Mouse (Mus musculus) neural tube, embryonic 10.5 days (tissue): ENCODE measurements around the gene Fez1.

ENCODE experiments used
- DNase-seq: peaks from one replicate; pipeline ENCODE4 v3.0.0-alpha.2; 2017; ENCODE audit warnings: low spot score; ENCODE audit errors: extremely low spot score

Fez1 gene

GRCm38 (mm10) chr9:36890552-36890951 lies 68.9 kb downstream of the Fez1 start:
- DNase-seq = peak; percentile 67

DNA sequence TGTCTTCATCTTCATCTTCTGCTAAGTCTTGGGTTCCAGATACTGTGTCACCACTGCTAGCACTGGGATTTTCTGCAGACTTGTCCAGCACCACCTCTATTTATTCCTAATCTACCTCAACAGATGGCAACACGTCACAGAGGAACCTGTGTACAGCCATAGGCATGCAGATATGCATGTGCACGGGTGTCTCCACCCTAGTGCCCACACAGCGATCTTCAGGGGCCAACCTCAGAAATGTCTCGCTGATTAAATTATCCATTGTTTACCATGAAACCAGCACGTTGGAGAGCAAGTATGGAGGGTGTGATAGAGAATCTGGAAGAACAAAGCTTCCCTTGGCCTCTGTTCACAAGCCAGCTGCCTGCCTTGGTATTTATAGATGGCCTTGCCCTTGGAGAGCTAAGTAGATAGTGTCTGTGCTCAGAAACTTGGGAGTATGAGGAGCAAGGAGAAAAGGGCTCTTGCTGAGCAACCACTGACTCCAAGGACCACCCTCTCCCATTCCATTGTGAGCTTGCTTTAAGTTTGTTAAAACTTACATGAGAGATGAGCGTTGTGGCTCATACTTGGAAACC lies 71.8 kb downstream of the Fez1 start:
- no peak for DNase-seq

DNA sequence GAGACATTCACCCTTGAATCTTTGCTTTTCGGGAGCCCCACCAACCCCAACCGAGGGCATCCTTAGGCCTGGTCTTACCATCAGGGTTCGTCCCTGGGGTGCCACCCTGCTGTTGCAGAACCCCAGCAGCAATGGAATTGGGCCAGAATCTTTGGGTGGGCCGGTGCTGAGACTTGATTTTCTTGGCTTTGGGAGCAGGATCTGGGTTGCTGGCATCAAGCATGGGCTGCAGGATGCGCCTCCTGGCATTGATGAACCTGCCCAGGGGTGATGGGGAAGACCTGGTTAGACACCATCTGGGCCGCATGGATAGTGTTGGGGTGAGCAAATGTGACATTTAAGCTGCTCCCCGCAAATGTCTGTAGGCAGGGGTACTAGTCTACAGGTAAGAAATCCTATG lies 72.6 kb downstream of the Fez1 start:
- no peak for DNase-seq

- DNase-seq = peak; percentile 36
These were observed 73.5 kb downstream of the Fez1 start for GRCm38 (mm10) chr9:36895009-36895693.

GRCm38 (mm10) chr9:36898560-36898959 lies 76.9 kb downstream of the Fez1 start:
- no peak for DNase-seq

DNA sequence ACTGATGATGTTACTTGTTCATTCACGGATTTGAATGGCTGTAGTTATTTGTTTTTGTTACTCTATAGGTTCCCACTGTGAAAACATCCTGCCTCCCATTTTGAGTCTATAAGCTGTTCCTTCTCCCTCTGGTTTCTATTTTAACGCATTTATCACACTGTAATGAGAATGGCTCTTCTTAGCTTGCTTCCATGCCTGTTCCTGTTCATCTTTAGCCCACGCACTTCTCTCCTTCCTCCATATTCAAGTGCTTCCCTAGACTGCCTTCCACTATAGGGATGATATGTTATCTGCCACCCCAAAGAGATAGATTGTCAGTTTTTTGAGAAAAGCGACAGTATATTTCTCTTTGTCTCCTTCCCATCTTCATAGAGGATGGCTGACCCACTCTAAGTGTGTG lies 78.8 kb downstream of the Fez1 start:
- DNase-seq = no peak

DNA sequence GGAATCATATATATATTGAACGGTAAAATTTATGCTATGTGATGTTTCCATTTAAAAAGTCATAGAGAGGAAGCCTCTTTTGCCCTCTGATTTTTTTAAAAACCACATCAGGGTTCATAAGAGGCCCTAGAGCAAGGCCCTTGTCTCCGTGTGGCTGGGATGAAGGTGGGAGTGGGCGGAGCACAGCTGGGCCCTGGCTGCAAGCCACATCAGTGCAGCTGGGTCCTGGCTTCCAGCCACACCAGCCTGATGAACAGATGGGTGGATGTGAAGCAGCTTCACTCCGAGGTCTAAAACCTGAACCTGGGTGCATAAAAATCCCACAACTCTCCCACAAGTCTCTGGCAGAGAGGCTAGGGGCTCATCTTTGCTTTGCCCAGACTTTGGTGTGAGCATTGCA lies 83.8 kb downstream of the Fez1 start:
- no peak for DNase-seq

- peak; percentile 82 for DNase-seq
These were observed 94.7 kb downstream of the Fez1 start for GRCm38 (mm10) chr9:36916362-36916761.

DNA sequence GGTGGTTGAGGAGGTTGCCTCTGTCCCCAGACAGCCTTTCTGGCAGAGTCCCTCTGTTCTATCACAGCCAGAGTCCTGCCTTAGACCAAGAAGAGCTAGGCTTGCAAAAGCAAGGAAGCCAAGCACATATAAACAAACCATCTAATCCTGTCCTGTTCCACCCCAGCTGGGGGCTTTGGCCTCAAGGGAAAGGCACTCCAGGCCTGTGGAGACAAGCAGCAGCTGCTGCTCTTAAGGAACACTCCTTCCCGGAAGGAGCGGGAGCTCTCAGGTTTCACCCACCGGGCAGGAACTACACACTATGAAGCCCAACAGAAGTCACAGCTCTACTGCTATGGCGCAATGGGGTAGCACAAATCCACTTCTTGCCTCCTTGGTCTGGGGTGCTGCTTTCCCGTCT lies 95.3 kb downstream of the Fez1 start:
- DNase-seq = peak; percentile 42

- DNase-seq = no peak
These were observed 96.9 kb downstream of the Fez1 start for GRCm38 (mm10) chr9:36918582-36918981.

- no peak for DNase-seq
These were observed 97.8 kb downstream of the Fez1 start for GRCm38 (mm10) chr9:36919472-36919871.

DNA sequence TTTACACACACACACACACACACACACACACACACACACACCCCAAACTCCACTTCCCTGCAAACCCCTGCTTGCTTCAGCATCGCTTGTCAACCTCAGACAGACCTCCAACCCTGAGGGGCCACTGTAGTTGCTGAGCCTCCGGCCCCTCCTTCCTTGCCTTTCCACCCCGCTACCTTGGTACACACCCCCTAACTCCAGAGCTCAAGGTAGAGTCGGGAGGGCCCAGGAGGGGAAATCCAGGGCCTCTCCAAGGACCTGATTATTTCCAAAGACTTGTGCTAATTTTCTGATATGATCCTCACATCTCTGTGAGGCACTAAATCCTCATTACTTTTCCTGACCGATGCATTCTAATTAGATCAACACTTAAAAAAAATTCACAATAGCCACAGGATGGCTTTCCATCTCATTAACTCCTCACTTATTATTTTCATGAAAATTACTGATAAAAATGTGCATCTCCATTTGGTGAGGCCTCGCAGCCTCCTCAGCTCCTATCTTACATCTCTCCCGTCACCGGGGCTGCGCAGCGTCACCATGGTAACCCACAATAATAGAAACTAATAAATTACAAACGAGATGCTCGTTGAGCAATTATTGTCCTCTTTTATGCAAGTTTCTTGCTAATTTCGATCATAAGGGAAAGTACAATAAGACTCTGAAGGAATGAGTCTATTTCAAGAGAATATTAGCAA lies 100.2 kb downstream of the Fez1 start:
- DNase-seq = no peak

DNA sequence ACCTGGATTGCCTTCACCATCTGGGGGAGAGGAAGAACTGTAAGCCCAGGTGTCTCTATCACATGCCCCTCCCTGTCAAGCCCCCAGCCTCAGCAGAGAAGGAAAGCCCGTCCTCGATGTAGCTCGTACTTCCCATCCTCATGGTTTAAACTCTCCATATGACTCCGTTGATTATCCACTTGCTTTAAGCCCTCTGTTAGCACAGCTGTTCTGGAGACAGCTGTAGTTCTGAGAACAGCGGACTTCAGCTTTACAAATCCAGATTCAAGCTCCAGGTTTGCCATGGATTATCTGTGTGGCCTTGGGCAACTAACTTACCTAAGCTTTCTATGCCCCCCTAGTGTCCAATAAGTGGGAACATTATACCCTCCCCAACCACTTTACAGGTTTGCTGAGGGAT lies 102.1 kb downstream of the Fez1 start:
- DNase-seq = no peak
